In the genomic region with DNA sequence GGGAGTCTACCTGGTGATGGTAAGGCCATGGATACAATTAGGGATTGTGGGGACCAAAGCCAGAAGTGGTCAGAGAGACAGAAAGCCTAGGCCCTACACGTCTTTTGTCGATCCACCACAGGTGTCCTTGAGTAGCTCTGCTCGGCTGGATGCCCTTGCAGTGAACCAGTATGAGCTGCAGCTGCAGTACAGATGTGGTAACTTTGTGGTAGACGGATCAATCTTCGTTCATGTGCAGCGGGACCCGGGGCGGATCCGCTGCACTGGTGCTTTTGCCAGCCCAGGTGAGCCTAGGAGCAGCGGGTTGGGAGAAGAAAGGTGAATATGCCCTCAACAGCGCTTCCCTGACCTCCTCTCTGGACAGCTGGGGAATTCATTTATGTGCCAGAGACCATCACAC, we compare ENCODE assay signal across 21 mouse cellular contexts. TPM values are rescaled to one million over a fixed set of nuclear protein-coding genes. Genes with fewer than 3 reads are reported as not detected.
"Had no signal": no experiment of that assay in that cellular context is flagged by ENCODE, and none has a peak within 500 bp of the region (broad histone marks: within the 10 kb centered on the region; RNA-seq: fewer than 3 reads in every experiment).

No protein-coding gene starts in this region.

- H3K27me3 ChIP-seq: liver, embryonic 13.5 days; midbrain, embryonic 12.5 days; midbrain, embryonic 15.5 days; neural tube, embryonic 12.5 days; neural tube, embryonic 15.5 days had no signal

- H3K4me3 ChIP-seq: liver, embryonic 13.5 days; midbrain, embryonic 12.5 days; midbrain, embryonic 15.5 days; neural tube, embryonic 12.5 days; neural tube, embryonic 15.5 days had no signal

- H3K4me2 ChIP-seq: liver, embryonic 13.5 days; midbrain, embryonic 12.5 days; midbrain, embryonic 15.5 days; neural tube, embryonic 12.5 days; neural tube, embryonic 15.5 days had no signal

- H3K27ac ChIP-seq: kidney, postnatal 0 days; liver, embryonic 13.5 days; macrophage; midbrain, embryonic 12.5 days; midbrain, embryonic 15.5 days; neural tube, embryonic 12.5 days; neural tube, embryonic 15.5 days; stomach, postnatal 0 days had no signal

- H3K36me3 ChIP-seq: liver, embryonic 13.5 days; midbrain, embryonic 12.5 days; midbrain, embryonic 15.5 days; neural tube, embryonic 12.5 days; neural tube, embryonic 15.5 days had no signal

- ATAC-seq: intestine, embryonic 16.5 days; midbrain, embryonic 15.5 days had no signal

- H3K9me3 ChIP-seq: liver, embryonic 13.5 days; midbrain, embryonic 12.5 days; midbrain, embryonic 15.5 days; neural tube, embryonic 12.5 days; neural tube, embryonic 15.5 days had no signal

- H3K4me1 ChIP-seq: midbrain, embryonic 12.5 days; midbrain, embryonic 15.5 days; neural tube, embryonic 12.5 days; neural tube, embryonic 15.5 days had no signal

- H3K9ac ChIP-seq: liver, embryonic 13.5 days; midbrain, embryonic 12.5 days; midbrain, embryonic 15.5 days; neural tube, embryonic 12.5 days; neural tube, embryonic 15.5 days had no signal

- DNase-seq: kidney, adult 2 months; kidney, postnatal 25 days; layer of hippocampus, postnatal 36 days; left cerebral cortex, postnatal 4 days; liver, embryonic 13.5 days; lung, adult 2 months; lung, postnatal 14 days; right cerebral cortex, adult 18-20 months; right cerebral cortex, postnatal 14 days; right cerebral cortex, postnatal 4 days had no signal

RNA-seq across cellular contexts. Expression of a gene that starts 0.7 kb away (rescaled TPM):
- total RNA-seq: liver, adult 2 months had no signal

RNA-seq across cellular contexts. Expression of a gene that starts 3.1 kb away (rescaled TPM):
- total RNA-seq: liver, adult 2 months; megakaryocyte, adult 5-6 weeks had no signal

RNA-seq across cellular contexts. Expression of a gene that starts 10.2 kb away (rescaled TPM):
- total RNA-seq: liver, adult 2 months; megakaryocyte, adult 5-6 weeks had no signal
- polyA plus RNA-seq: large intestine, adult 2 months had no signal
